In the genomic region with DNA sequence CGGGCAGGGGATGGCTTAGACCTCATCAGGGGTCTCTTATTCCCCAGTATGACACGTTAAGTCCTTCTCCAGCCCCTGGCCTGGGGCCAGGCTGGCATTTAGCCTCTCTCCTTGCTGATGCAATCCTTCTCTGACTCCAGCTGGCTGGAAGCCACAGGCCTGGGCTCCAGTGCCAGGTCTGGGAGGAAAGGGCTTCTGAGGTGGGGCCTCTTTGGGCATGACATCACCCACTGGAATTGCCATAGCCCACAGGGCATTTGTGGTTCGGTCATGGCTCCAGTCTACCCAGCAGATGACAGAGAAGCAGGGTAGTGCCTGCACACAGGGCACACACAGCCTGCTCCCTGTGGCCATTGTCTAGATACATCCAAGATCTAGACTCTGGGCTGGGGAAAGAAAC, we compare ENCODE assay signal across 9 mouse cellular contexts. TPM values are rescaled to one million over a fixed set of nuclear protein-coding genes. Genes with fewer than 3 reads are reported as not detected.
DNase-seq lines count a peak whose midpoint lies in the region; ATAC-seq and TF ChIP-seq lines count a peak whose summit lies in the region.
"Had no signal": no experiment of that assay in that cellular context is flagged by ENCODE, and none has a peak within 500 bp of the region (broad histone marks: within the 10 kb centered on the region; RNA-seq: fewer than 3 reads in every experiment).

No protein-coding gene starts in this region.

- H3K36me3 ChIP-seq in limb, embryonic 14.5 days (ENCODE audit: control insufficient read depth, insufficient read depth, low read length), result peaks cover 4% of the 10 kb centered on the region; the same call in 1 of the 2 replicates
- no peaks in the 10 kb centered on the region for H3K36me3 ChIP-seq in limb, embryonic 10.5 days
- H3K36me3 ChIP-seq in embryonic facial prominence, embryonic 14.5 days (ENCODE audit: control insufficient read depth, insufficient read depth, low read length), result 0 out of 2 replicates have a peak, but pooled peaks cover 4% of the 10 kb centered on the region
- H3K36me3 ChIP-seq in lung, embryonic 16.5 days (ENCODE audit: control insufficient read depth, insufficient read depth, low read length), result no peaks in the 10 kb centered on the region

- 42% methylated on average over 3 of the region's 3 CpGs for WGBS in limb, embryonic 14.5 days
- WGBS in limb, embryonic 10.5 days, result 49% methylated on average over 3 of the region's 3 CpGs
- 48% methylated on average over 3 of the region's 3 CpGs for WGBS in embryonic facial prominence, embryonic 14.5 days
- 40% methylated on average over 3 of the region's 3 CpGs for WGBS in lung, embryonic 16.5 days

- H3K27ac ChIP-seq in limb, embryonic 14.5 days (replicated peaks; ENCODE audit: low read depth, low read length), result no peak overlapping the region
- no peak overlapping the region for H3K27ac ChIP-seq in limb, embryonic 10.5 days
- H3K27ac ChIP-seq in embryonic facial prominence, embryonic 14.5 days (replicated peaks; ENCODE audit: low read depth, low read length), result no peak overlapping the region
- peak overlapping the region; percentile 55; the same call in 1 of the 2 replicates for H3K27ac ChIP-seq in lung, embryonic 16.5 days (ENCODE audit: low read length)
- H3K27ac ChIP-seq: kidney, postnatal 0 days had no signal

- intact Hi-C loops in heart, postnatal 25 days (cut with DNase I), result no loop called here

- 0 out of 2 replicates have a peak overlapping the region, but pooled peaks have one; percentile 5 for H3K4me2 ChIP-seq in limb, embryonic 14.5 days (replicated peaks; ENCODE audit: low read depth, low read length, severe bottlenecking)
- H3K4me2 ChIP-seq in embryonic facial prominence, embryonic 14.5 days (ENCODE audit: low read depth, low read length), result no peak overlapping the region
- no peak overlapping the region for H3K4me2 ChIP-seq in lung, embryonic 16.5 days (ENCODE audit: low read depth, low read length)

- ATAC-seq in limb, embryonic 14.5 days (ENCODE audit: low FRiP score, low read depth), result 0 out of 2 replicates have a peak, but pooled peaks have one; percentile 12
- no peak for ATAC-seq in embryonic facial prominence, embryonic 14.5 days (ENCODE audit: low read depth)
- ATAC-seq in lung, embryonic 16.5 days (ENCODE audit: low read depth), result peak; percentile 49
- ATAC-seq in granulocyte monocyte progenitor cell, adult 5-6 weeks (replicated peaks; ENCODE audit: poor library complexity, severe bottlenecking), result no peak

- H3K9ac ChIP-seq in limb, embryonic 14.5 days (ENCODE audit: low read depth, low read length, severe bottlenecking), result no peak overlapping the region
- no peak overlapping the region for H3K9ac ChIP-seq in embryonic facial prominence, embryonic 14.5 days (ENCODE audit: low read depth, low read length)
- H3K9ac ChIP-seq in lung, embryonic 16.5 days (ENCODE audit: low read length), result no peak overlapping the region; the same call in 1 of the 2 replicates

- H3K27me3 ChIP-seq in limb, embryonic 14.5 days (ENCODE audit: control insufficient read depth, insufficient read depth, low read length), result peaks cover 51% of the 10 kb centered on the region
- peaks cover 97% of the 10 kb centered on the region for H3K27me3 ChIP-seq in limb, embryonic 10.5 days (ENCODE audit: low read depth, poor library complexity, severe bottlenecking)
- peaks cover 75% of the 10 kb centered on the region for H3K27me3 ChIP-seq in embryonic facial prominence, embryonic 14.5 days (replicated peaks; ENCODE audit: control insufficient read depth, insufficient read depth, low read length)
- H3K27me3 ChIP-seq in lung, embryonic 16.5 days (ENCODE audit: control insufficient read depth, insufficient read depth, low read depth, low read length), result peaks cover 39% of the 10 kb centered on the region

- DNase-seq in limb, embryonic 14.5 days (ENCODE audit: low spot score), result peak; percentile 26
- no peak for DNase-seq in limb, embryonic 10.5 days (ENCODE audit: low spot score)
- peak; percentile 91 for DNase-seq in adrenal gland, adult 8-10 months
- peak; percentile 61 for DNase-seq in embryonic facial prominence, embryonic 14.5 days (ENCODE audit: low spot score)
- peak; percentile 62 for DNase-seq in heart, postnatal 25 days (ENCODE audit: low spot score)
- no peak for DNase-seq in T-cell, adult 2 months (ENCODE audit: low spot score)

- no peak overlapping the region for H3K4me3 ChIP-seq in limb, embryonic 14.5 days (replicated peaks; ENCODE audit: low read length)
- H3K4me3 ChIP-seq in limb, embryonic 10.5 days, result no peak overlapping the region
- H3K4me3 ChIP-seq in embryonic facial prominence, embryonic 14.5 days (ENCODE audit: low read depth, low read length), result no peak overlapping the region
- H3K4me3 ChIP-seq in lung, embryonic 16.5 days (ENCODE audit: low read length), result no peak overlapping the region

- no peaks in the 10 kb centered on the region for H3K9me3 ChIP-seq in limb, embryonic 14.5 days (ENCODE audit: control insufficient read depth, low read length)
- H3K9me3 ChIP-seq in limb, embryonic 10.5 days (replicated peaks), result no peaks in the 10 kb centered on the region
- no peaks in the 10 kb centered on the region for H3K9me3 ChIP-seq in embryonic facial prominence, embryonic 14.5 days (ENCODE audit: control insufficient read depth, low read length)
- no peaks in the 10 kb centered on the region for H3K9me3 ChIP-seq in lung, embryonic 16.5 days (ENCODE audit: control insufficient read depth, low read length)

- no peak for TF ChIP-seq POLR2A in limb, embryonic 14.5 days (IDR thresholded peaks at IDR 0.05; ENCODE audit: borderline replicate concordance, extremely low read depth, insufficient read depth, insufficient read length)

- H3K4me1 ChIP-seq in limb, embryonic 14.5 days (ENCODE audit: control insufficient read depth, insufficient read depth, low read length), result peaks cover 15% of the 10 kb centered on the region
- peaks cover 39% of the 10 kb centered on the region for H3K4me1 ChIP-seq in limb, embryonic 10.5 days
- H3K4me1 ChIP-seq in embryonic facial prominence, embryonic 14.5 days (ENCODE audit: control insufficient read depth, insufficient read depth, low read length), result peaks cover 5% of the 10 kb centered on the region; the same call in 1 of the 2 replicates
- H3K4me1 ChIP-seq in lung, embryonic 16.5 days (replicated peaks; ENCODE audit: control insufficient read depth, insufficient read depth, low read length), result peaks cover 21% of the 10 kb centered on the region

RNA-seq across cellular contexts. Expression of a gene that starts 10.8 kb away (rescaled TPM):
- 4.1 and 5.4 TPM in 2 replicates for polyA plus RNA-seq in limb, embryonic 14.5 days (2012; rRNA removed)
- 3.5 TPM in 2 replicates for polyA plus RNA-seq in limb, embryonic 14.5 days (2014; fragmentation: Nextera tagmentation; extraction: Ambion mirVana)
- polyA plus RNA-seq in limb, embryonic 10.5 days (2016; fragmentation: Nextera tagmentation; extraction: Ambion mirVana), result 0.26 and 0.34 TPM in 2 replicates
- 10 to 100 TPM in 3 of 4 experiments, 1 to 10 TPM in 1; 4.6 to 18.1 (median 14.3) TPM for total RNA-seq in adrenal gland, adult 8-10 months (2022)
- polyA plus RNA-seq in embryonic facial prominence, embryonic 14.5 days (2014; fragmentation: Nextera tagmentation; extraction: Ambion mirVana), result 7.1 and 11.1 TPM in 2 replicates
- total RNA-seq in heart, postnatal 25 days (2021), result 10 to 100 TPM; 39.7 to 53.5 TPM
- polyA plus RNA-seq in lung, embryonic 16.5 days (2015; fragmentation: Nextera tagmentation; extraction: Ambion mirVana), result 2.1 and 2.5 TPM in 2 replicates
- total RNA-seq in granulocyte monocyte progenitor cell, adult 5-6 weeks (2014; fragmentation: Nextera tagmentation), result not detected in 2 replicates
- not detected in 2 replicates for total RNA-seq in granulocyte monocyte progenitor cell, adult 5-6 weeks (2017)

RNA-seq across cellular contexts. Expression of a gene that starts 24.0 kb away (rescaled TPM):
- 55.2 and 56.2 TPM in 2 replicates for polyA plus RNA-seq in limb, embryonic 14.5 days (2012; rRNA removed)
- polyA plus RNA-seq in limb, embryonic 14.5 days (2014; fragmentation: Nextera tagmentation; extraction: Ambion mirVana), result 73.6 and 76.9 TPM in 2 replicates
- 67.8 and 74.4 TPM in 2 replicates for polyA plus RNA-seq in limb, embryonic 10.5 days (2016; fragmentation: Nextera tagmentation; extraction: Ambion mirVana)
- total RNA-seq in adrenal gland, adult 8-10 months (2022), result 10 to 100 TPM; 52.8 to 65.8 (median 57.6) TPM
- polyA plus RNA-seq in embryonic facial prominence, embryonic 14.5 days (2014; fragmentation: Nextera tagmentation; extraction: Ambion mirVana), result 65.8 and 68.4 TPM in 2 replicates
- 10 to 100 TPM; 40.2 to 40.7 TPM for total RNA-seq in heart, postnatal 25 days (2021)
- polyA plus RNA-seq in lung, embryonic 16.5 days (2015; fragmentation: Nextera tagmentation; extraction: Ambion mirVana), result 76.3 and 83.9 TPM in 2 replicates
- 57.8 and 60.9 TPM in 2 replicates for total RNA-seq in granulocyte monocyte progenitor cell, adult 5-6 weeks (2014; fragmentation: Nextera tagmentation)
- total RNA-seq in granulocyte monocyte progenitor cell, adult 5-6 weeks (2017), result 51.2 and 63.4 TPM in 2 replicates

RNA-seq across cellular contexts. Expression of a gene that starts 35.7 kb away (rescaled TPM):
- not detected in 2 replicates for polyA plus RNA-seq in limb, embryonic 14.5 days (2012; rRNA removed)
- not detected in 2 replicates for polyA plus RNA-seq in limb, embryonic 14.5 days (2014; fragmentation: Nextera tagmentation; extraction: Ambion mirVana)
- not detected in 2 replicates for polyA plus RNA-seq in limb, embryonic 10.5 days (2016; fragmentation: Nextera tagmentation; extraction: Ambion mirVana)
- total RNA-seq in adrenal gland, adult 8-10 months (2022), result not detected
- 0.28 TPM in 1 of 2 replicates, not detected in the other for polyA plus RNA-seq in embryonic facial prominence, embryonic 14.5 days (2014; fragmentation: Nextera tagmentation; extraction: Ambion mirVana)
- not detected for total RNA-seq in heart, postnatal 25 days (2021)
- not detected in 2 replicates for polyA plus RNA-seq in lung, embryonic 16.5 days (2015; fragmentation: Nextera tagmentation; extraction: Ambion mirVana)
- total RNA-seq in granulocyte monocyte progenitor cell, adult 5-6 weeks (2014; fragmentation: Nextera tagmentation), result not detected in 2 replicates
- not detected in 2 replicates for total RNA-seq in granulocyte monocyte progenitor cell, adult 5-6 weeks (2017)
- polyA plus RNA-seq: kidney, postnatal 0 days had no signal

RNA-seq across cellular contexts. Expression of a gene that starts 51.0 kb away (rescaled TPM):
- polyA plus RNA-seq in limb, embryonic 14.5 days (2012; rRNA removed), result not detected in 2 replicates
- polyA plus RNA-seq in limb, embryonic 14.5 days (2014; fragmentation: Nextera tagmentation; extraction: Ambion mirVana), result not detected in 2 replicates
- polyA plus RNA-seq in limb, embryonic 10.5 days (2016; fragmentation: Nextera tagmentation; extraction: Ambion mirVana), result not detected in 2 replicates
- total RNA-seq in adrenal gland, adult 8-10 months (2022), result not detected
- not detected in 2 replicates for polyA plus RNA-seq in embryonic facial prominence, embryonic 14.5 days (2014; fragmentation: Nextera tagmentation; extraction: Ambion mirVana)
- total RNA-seq in heart, postnatal 25 days (2021), result not detected
- polyA plus RNA-seq in lung, embryonic 16.5 days (2015; fragmentation: Nextera tagmentation; extraction: Ambion mirVana), result not detected in 2 replicates
- total RNA-seq in granulocyte monocyte progenitor cell, adult 5-6 weeks (2014; fragmentation: Nextera tagmentation), result not detected in 2 replicates
- total RNA-seq in granulocyte monocyte progenitor cell, adult 5-6 weeks (2017), result not detected in 2 replicates
- polyA plus RNA-seq: kidney, postnatal 0 days had no signal

RNA-seq across cellular contexts. Expression of a gene that starts 59.6 kb away (rescaled TPM):
- polyA plus RNA-seq in limb, embryonic 14.5 days (2012; rRNA removed), result not detected in 2 replicates
- polyA plus RNA-seq in limb, embryonic 14.5 days (2014; fragmentation: Nextera tagmentation; extraction: Ambion mirVana), result not detected in 2 replicates
- not detected in 2 replicates for polyA plus RNA-seq in limb, embryonic 10.5 days (2016; fragmentation: Nextera tagmentation; extraction: Ambion mirVana)
- not detected for total RNA-seq in adrenal gland, adult 8-10 months (2022)
- polyA plus RNA-seq in embryonic facial prominence, embryonic 14.5 days (2014; fragmentation: Nextera tagmentation; extraction: Ambion mirVana), result not detected in 2 replicates
- not detected for total RNA-seq in heart, postnatal 25 days (2021)
- not detected in 2 replicates for polyA plus RNA-seq in lung, embryonic 16.5 days (2015; fragmentation: Nextera tagmentation; extraction: Ambion mirVana)
- total RNA-seq in granulocyte monocyte progenitor cell, adult 5-6 weeks (2014; fragmentation: Nextera tagmentation), result not detected in 2 replicates
- total RNA-seq in granulocyte monocyte progenitor cell, adult 5-6 weeks (2017), result not detected in 2 replicates
- polyA plus RNA-seq: kidney, postnatal 0 days had no signal

Comparison
In these comparisons a context has a peak if more than half of its experiments do, and no peak if none do; other contexts are left out.
1. DNase-seq: peak in limb, embryonic 14.5 days (single experiment), adrenal gland, adult 8-10 months (single experiment), embryonic facial prominence, embryonic 14.5 days (single experiment) and heart, postnatal 25 days (single experiment); none in limb, embryonic 10.5 days (single experiment) and T-cell, adult 2 months (single experiment).
2. ATAC-seq: peak in limb, embryonic 14.5 days (single experiment) and lung, embryonic 16.5 days (single experiment); none in embryonic facial prominence, embryonic 14.5 days (single experiment) and granulocyte monocyte progenitor cell, adult 5-6 weeks (single experiment).